Mouse (Mus musculus): ENCODE data around the gene Hist2h2aa2.
"Not testable (repeated sequence)": the region's sequence is repeated elsewhere in the genome, so short reads cannot be mapped to it uniquely, and the experiment has no call there.

Hist2h2aa2 gene

GRCm38 (mm10) chr3:96240799-96241197 is 722 bp upstream of the Hist2h2aa2 start:
- in situ Hi-C loops (cut with MboI; ENCODE audit: low pct_unique_long_range_greater_than_20kb in 1 of 2, low sequenced_read_pairs in 2 of 2, unreplicated experiment in 1 of 2): no loop called here

GRCm38 (mm10) chr3:96238954-96239793 is 902 bp downstream of the Hist2h2aa2 start, which contains the start of gene Hist2h3c2:
Hist2h3c2 (minus strand) TSS chr3:96239127.
- in situ Hi-C loops (cut with MboI; ENCODE audit: low pct_unique_long_range_greater_than_20kb in 1 of 2, low sequenced_read_pairs in 2 of 2, unreplicated experiment in 1 of 2): not testable (repeated sequence)

- in situ Hi-C loops (cut with MboI; ENCODE audit: low pct_unique_long_range_greater_than_20kb in 1 of 2, low sequenced_read_pairs in 2 of 2, unreplicated experiment in 1 of 2): no loop called here
Observed at GRCm38 (mm10) chr3:96237904-96238511, 2.1 kb downstream of the Hist2h2aa2 start.

- in situ Hi-C loops (cut with MboI; ENCODE audit: low pct_unique_long_range_greater_than_20kb in 1 of 2, low sequenced_read_pairs in 2 of 2, unreplicated experiment in 1 of 2): no loop called here
Observed at GRCm38 (mm10) chr3:96237335-96237903, 2.7 kb downstream of the Hist2h2aa2 start.

GRCm38 (mm10) chr3:96236834-96237334 is 3.2 kb downstream of the Hist2h2aa2 start:
- in situ Hi-C loops (cut with MboI; ENCODE audit: low pct_unique_long_range_greater_than_20kb in 1 of 2, low sequenced_read_pairs in 2 of 2, unreplicated experiment in 1 of 2): no loop called here

- in situ Hi-C loops (cut with MboI; ENCODE audit: low pct_unique_long_range_greater_than_20kb in 1 of 2, low sequenced_read_pairs in 2 of 2, unreplicated experiment in 1 of 2): no loop called here
Observed at GRCm38 (mm10) chr3:96235836-96236235, 4.2 kb downstream of the Hist2h2aa2 start.

GRCm38 (mm10) chr3:96234914-96235313 is 5.2 kb downstream of the Hist2h2aa2 start:
- in situ Hi-C loops (cut with MboI; ENCODE audit: low pct_unique_long_range_greater_than_20kb in 1 of 2, low sequenced_read_pairs in 2 of 2, unreplicated experiment in 1 of 2): no loop called here

GRCm38 (mm10) chr3:96231758-96232120 is 8.3 kb downstream of the Hist2h2aa2 start:
- in situ Hi-C loops (cut with MboI; ENCODE audit: low pct_unique_long_range_greater_than_20kb in 1 of 2, low sequenced_read_pairs in 2 of 2, unreplicated experiment in 1 of 2): no loop called here

GRCm38 (mm10) chr3:96230910-96231757 is 8.9 kb downstream of the Hist2h2aa2 start:
- in situ Hi-C loops (cut with MboI; ENCODE audit: low pct_unique_long_range_greater_than_20kb in 1 of 2, low sequenced_read_pairs in 2 of 2, unreplicated experiment in 1 of 2): no loop called here

- in situ Hi-C loops (cut with MboI; ENCODE audit: low pct_unique_long_range_greater_than_20kb in 1 of 2, low sequenced_read_pairs in 2 of 2, unreplicated experiment in 1 of 2): no loop called here
Observed at GRCm38 (mm10) chr3:96230404-96230803, 9.7 kb downstream of the Hist2h2aa2 start.

- in situ Hi-C loops (cut with MboI; ENCODE audit: low pct_unique_long_range_greater_than_20kb in 1 of 2, low sequenced_read_pairs in 2 of 2, unreplicated experiment in 1 of 2): no loop called here
Observed at GRCm38 (mm10) chr3:96228828-96229227, 11.2 kb downstream of the Hist2h2aa2 start.

- in situ Hi-C loops (cut with MboI; ENCODE audit: low pct_unique_long_range_greater_than_20kb in 1 of 2, low sequenced_read_pairs in 2 of 2, unreplicated experiment in 1 of 2): no loop called here
Observed at GRCm38 (mm10) chr3:96226695-96227648, 13.1 kb downstream of the Hist2h2aa2 start.

GRCm38 (mm10) chr3:96225421-96225820 is 14.7 kb downstream of the Hist2h2aa2 start:
- in situ Hi-C loops (cut with MboI; ENCODE audit: low pct_unique_long_range_greater_than_20kb in 1 of 2, low sequenced_read_pairs in 2 of 2, unreplicated experiment in 1 of 2): no loop called here

GRCm38 (mm10) chr3:96222774-96223173 is 17.3 kb downstream of the Hist2h2aa2 start:
- in situ Hi-C loops (cut with MboI; ENCODE audit: low pct_unique_long_range_greater_than_20kb in 1 of 2, low sequenced_read_pairs in 2 of 2, unreplicated experiment in 1 of 2): no loop called here

GRCm38 (mm10) chr3:96221640-96222038 is 18.4 kb downstream of the Hist2h2aa2 start:
- in situ Hi-C loops (cut with MboI; ENCODE audit: low pct_unique_long_range_greater_than_20kb in 1 of 2, low sequenced_read_pairs in 2 of 2, unreplicated experiment in 1 of 2): no loop called here

GRCm38 (mm10) chr3:96220765-96221639 is 19.1 kb downstream of the Hist2h2aa2 start, which contains the start of the genes Hist2h2ac and Hist2h2be:
Hist2h2ac (minus strand) TSS chr3:96220880.
Hist2h2be (plus strand) TSS chr3:96221119.
- in situ Hi-C loops (cut with MboI; ENCODE audit: low pct_unique_long_range_greater_than_20kb in 1 of 2, low sequenced_read_pairs in 2 of 2, unreplicated experiment in 1 of 2): no loop called here
